ENCODE assay signal across 8 mouse cellular contexts in genomic region chr15:81858517-81859329, GRCm38 (mm10). TPM values are rescaled to one million over a fixed set of nuclear protein-coding genes. Genes with fewer than 3 reads are reported as not detected.
DNase-seq lines count a peak whose midpoint lies in the region; ATAC-seq lines count a peak whose summit lies in the region.

Tob2 (minus strand) TSS chr15:81858796.

- WGBS in hindbrain, embryonic 14.5 days = under 1% methylated on average over 44 of the region's 44 CpGs

- H3K9ac ChIP-seq in hindbrain, embryonic 14.5 days = peak within 1 kb of the TSS; percentile 86

- peaks cover 21% of the 10 kb centered on the region for H3K4me1 ChIP-seq in hindbrain, embryonic 14.5 days (replicated peaks; ENCODE audit: control insufficient read depth, insufficient read depth, low read length)

- H3K27ac ChIP-seq in hindbrain, embryonic 14.5 days = peak within 1 kb of the TSS; percentile 97

- peak; percentile 65 for DNase-seq in ZHBTc4 (ENCODE audit: low read depth, low spot score)
- DNase-seq in cerebellum, postnatal 25 days = peak; percentile 79 to 80
- DNase-seq in gastrocnemius, adult 18-20 months (ENCODE audit: low spot score) = peak; percentile 73
- peak; percentile 39 for DNase-seq in hindbrain, embryonic 14.5 days (ENCODE audit: low spot score)
- DNase-seq in left cerebral cortex, adult 11 months (ENCODE audit: low spot score) = peak; percentile 69
- peak; percentile 73 for DNase-seq in lung, postnatal 36 days
- DNase-seq in right cerebral cortex, adult 2 months (ENCODE audit: low spot score in 2 of 2) = peak; percentile 73 to 76
- DNase-seq in urinary bladder, postnatal 25 days (ENCODE audit: low spot score) = peak; percentile 51

- 0 out of 2 replicates have a peak, but pooled peaks have one; percentile 7 for ATAC-seq in hindbrain, embryonic 14.5 days (ENCODE audit: low FRiP score)

- no peaks in the 10 kb centered on the region for H3K27me3 ChIP-seq in hindbrain, embryonic 14.5 days (ENCODE audit: control insufficient read depth, insufficient read depth, low read length)

- no peaks in the 10 kb centered on the region for H3K9me3 ChIP-seq in hindbrain, embryonic 14.5 days (ENCODE audit: control insufficient read depth, low read length)

- peaks cover 5% of the 10 kb centered on the region for H3K36me3 ChIP-seq in hindbrain, embryonic 14.5 days (replicated peaks; ENCODE audit: control insufficient read depth, insufficient read depth)

- peak within 1 kb of the TSS; percentile 94 for H3K4me3 ChIP-seq in hindbrain, embryonic 14.5 days (replicated peaks; ENCODE audit: low read length)

- peak within 1 kb of the TSS; percentile 98 for H3K4me2 ChIP-seq in hindbrain, embryonic 14.5 days (replicated peaks)

RNA-seq across cellular contexts. Expression of gene Tob2, which starts in this region (rescaled TPM):
- 100 to 1,000 TPM in 1 of 2 experiments, 10 to 100 TPM in 1; 89.1 to 174 TPM for total RNA-seq in gastrocnemius, adult 18-20 months (2021)
- 13.4 and 14.9 TPM in 2 replicates for polyA plus RNA-seq in hindbrain, embryonic 14.5 days (2014; fragmentation: Nextera tagmentation; extraction: Ambion mirVana)

Comparison
In these comparisons a context has a peak if more than half of its experiments do, and no peak if none do; other contexts are left out.
1. Peak in every context shown above with its lines: DNase-seq, ATAC-seq, H3K4me3 ChIP-seq and H3K27ac ChIP-seq.